Mouse (Mus musculus): ENCODE measurements around the gene Qrich1. TPM values are rescaled to one million over a fixed set of nuclear protein-coding genes. Genes with fewer than 3 reads are reported as not detected.
"Not testable (repeated sequence)": the region's sequence is repeated elsewhere in the genome, so short reads cannot be mapped to it uniquely, and the experiment has no call there.

The Qrich1 gene
- total RNA-seq, 1 experiment from 2014 or later, result 126 TPM

GRCm38 (mm10) chr9:108587571-108588180 is 71.1 kb downstream of the Qrich1 start:
- DNase-seq, result peak; percentile 58

GRCm38 (mm10) chr9:108589229-108589628 is 72.6 kb downstream of the Qrich1 start:
- no peak for DNase-seq

GRCm38 (mm10) chr9:108591462-108591861 is 74.9 kb downstream of the Qrich1 start:
- DNase-seq, result no peak

GRCm38 (mm10) chr9:108594354-108594753 is 77.7 kb downstream of the Qrich1 start:
- no peak for DNase-seq

GRCm38 (mm10) chr9:108596998-108597764 is 80.6 kb downstream of the Qrich1 start, which contains the start of gene P4htm:
Gene P4htm, minus strand, starts transcription at chr9:108597667.
- DNase-seq, result peak; percentile 74

- DNase-seq, result no peak
Measured at GRCm38 (mm10) chr9:108599021-108599566, 82.5 kb downstream of the Qrich1 start.

GRCm38 (mm10) chr9:108600011-108600410 is 83.4 kb downstream of the Qrich1 start:
- DNase-seq, result no peak

GRCm38 (mm10) chr9:108601986-108602385 is 85.4 kb downstream of the Qrich1 start:
- no peak for DNase-seq

- not testable (repeated sequence) for DNase-seq
Measured at GRCm38 (mm10) chr9:108607929-108608328, 91.3 kb downstream of the Qrich1 start.

- DNase-seq, result no peak
Measured at GRCm38 (mm10) chr9:108608889-108609288, 92.3 kb downstream of the Qrich1 start.

Small RNA genes within 50 kb of the gene (microRNA-seq; reads per million reads assigned to microRNA genes)
- gene Gm24083, result 0 reads per million in 2 experiments
- 0 reads per million in 2 experiments for gene Mir191
- gene Mir425, result 1,722 to 1,793 reads per million in 2 experiments

Other genes with a start within 250 kb of the Qrich1 start
- gene Nicn1, start 226.4 kb upstream of the Qrich1 start, total RNA-seq (2021), result 17.8 and 22.3 TPM in 2 replicates
- 5.2 and 7.0 TPM in 2 replicates for gene Amt, start 220.0 kb upstream of the Qrich1 start, total RNA-seq (2021)
- 358 and 378 TPM in 2 replicates for gene Rhoa, start 210.7 kb upstream of the Qrich1 start, total RNA-seq (2021)
- 38.9 and 49.8 TPM in 2 replicates for gene Tcta, start 210.6 kb upstream of the Qrich1 start, total RNA-seq (2021)
- gene Gpx1, start 177.9 kb upstream of the Qrich1 start, total RNA-seq (2021), result 711 and 722 TPM in 2 replicates
- 113 and 114 TPM in 2 replicates for gene Usp4, start 169.0 kb upstream of the Qrich1 start, total RNA-seq (2021)
- gene 1700102P08Rik, start 124.0 kb upstream of the Qrich1 start, total RNA-seq (2021), result 1.5 and 1.7 TPM in 2 replicates
- not detected in 2 replicates for gene Ccdc36, start 88.3 kb upstream of the Qrich1 start, total RNA-seq (2021)
- not detected in 2 replicates for gene BC048562, start 80.3 kb upstream of the Qrich1 start, total RNA-seq (2021)
- gene Ccdc71, start 56.3 kb upstream of the Qrich1 start, total RNA-seq (2021), result 36.9 and 51.4 TPM in 2 replicates
- 33.2 and 38.8 TPM in 2 replicates for gene Klhdc8b, start 55.2 kb upstream of the Qrich1 start, total RNA-seq (2021)
- 114 and 134 TPM in 2 replicates for gene Lamb2, start 37.1 kb upstream of the Qrich1 start, total RNA-seq (2021)
- 292 and 314 TPM in 2 replicates for gene Usp19, start 26.2 kb upstream of the Qrich1 start, total RNA-seq (2021)
- gene Qars, start 9.1 kb upstream of the Qrich1 start, total RNA-seq (2021), result 221 and 259 TPM in 2 replicates
- gene Impdh2, start 43.5 kb downstream of the Qrich1 start, total RNA-seq (2021), result 66.3 and 95.0 TPM in 2 replicates
- 59.8 and 65.9 TPM in 2 replicates for gene Ndufaf3, start 50.6 kb downstream of the Qrich1 start, total RNA-seq (2021)
- 79.2 and 85.4 TPM in 2 replicates for gene Dalrd3, start 53.1 kb downstream of the Qrich1 start, total RNA-seq (2021)
- gene Wdr6, start 61.9 kb downstream of the Qrich1 start, total RNA-seq (2021), result 90.9 and 141 TPM in 2 replicates
- gene P4htm, start 80.9 kb downstream of the Qrich1 start, total RNA-seq (2021), result 8.7 and 10.5 TPM in 2 replicates
- gene Arih2, start 132.6 kb downstream of the Qrich1 start, total RNA-seq (2021), result 48.9 and 73.9 TPM in 2 replicates
- 91.1 and 112 TPM in 2 replicates for gene Slc25a20, start 145.3 kb downstream of the Qrich1 start, total RNA-seq (2021)
- gene Prkar2a, start 172.5 kb downstream of the Qrich1 start, total RNA-seq (2021), result 29.3 and 30.7 TPM in 2 replicates

All from adrenal gland, postnatal 25 days (tissue).